Mouse (Mus musculus): ENCODE results near the gene Alb.
A peak's percentile ranks its signal among the peaks of the same experiment; 100 is the strongest.

Alb gene

GRCm38 (mm10) chr5:90492440-90492839, 31.7 kb downstream of the Alb start:
- peak; percentile 2 to 49 for DNase-seq (ENCODE audit: low spot score in 2 of 2)

GRCm38 (mm10) chr5:90494308-90494707, 33.6 kb downstream of the Alb start:
- no peak for DNase-seq (ENCODE audit: low spot score in 2 of 2)

- no peak for DNase-seq (ENCODE audit: low spot score in 2 of 2)
Measured at GRCm38 (mm10) chr5:90499509-90499908, 38.8 kb downstream of the Alb start.

DNA sequence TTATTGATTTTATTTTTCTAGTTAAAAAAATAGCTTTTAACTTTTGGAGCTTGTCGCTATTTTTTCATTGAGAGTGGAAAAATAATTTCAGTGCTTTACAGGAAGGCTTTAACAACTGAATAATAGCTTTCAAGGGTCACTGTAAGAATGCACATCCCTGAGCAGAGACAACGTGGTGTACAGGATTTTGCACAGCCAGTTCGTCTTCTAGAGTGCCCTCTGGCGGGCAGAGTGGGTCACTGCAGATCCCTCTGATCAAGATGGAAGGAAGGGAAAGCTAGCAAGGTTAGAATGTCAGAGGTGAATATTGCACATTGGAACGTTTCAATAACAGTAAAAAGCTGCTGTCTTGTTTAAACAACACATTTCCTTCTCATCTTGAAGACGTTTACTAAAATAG, 40.0 kb downstream of the Alb start:
- DNase-seq (ENCODE audit: low spot score in 2 of 2), result peak; percentile 37 to 69

DNA sequence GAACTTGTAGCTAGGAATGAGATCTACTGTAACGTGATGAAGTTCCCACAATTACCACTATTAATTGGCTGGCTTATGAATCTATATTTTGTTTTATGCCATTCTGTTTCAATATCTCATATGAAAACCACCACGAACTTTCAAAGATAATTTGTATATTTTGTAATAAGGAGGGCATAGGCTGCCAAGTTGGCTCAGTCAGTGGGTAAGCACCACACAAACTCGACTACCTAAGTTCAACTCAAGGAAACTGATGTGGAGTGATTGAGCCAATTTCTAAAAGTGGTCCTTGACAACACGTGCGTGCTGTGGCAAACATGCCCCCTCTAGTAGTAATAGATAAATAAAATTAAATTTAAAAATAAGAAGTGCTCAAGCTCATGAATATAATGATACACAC, 41.1 kb downstream of the Alb start:
- DNase-seq (ENCODE audit: low spot score in 2 of 2), result no peak

- DNase-seq (ENCODE audit: low spot score in 2 of 2), result no peak
Measured at GRCm38 (mm10) chr5:90504742-90505141, 44.0 kb downstream of the Alb start.

DNA sequence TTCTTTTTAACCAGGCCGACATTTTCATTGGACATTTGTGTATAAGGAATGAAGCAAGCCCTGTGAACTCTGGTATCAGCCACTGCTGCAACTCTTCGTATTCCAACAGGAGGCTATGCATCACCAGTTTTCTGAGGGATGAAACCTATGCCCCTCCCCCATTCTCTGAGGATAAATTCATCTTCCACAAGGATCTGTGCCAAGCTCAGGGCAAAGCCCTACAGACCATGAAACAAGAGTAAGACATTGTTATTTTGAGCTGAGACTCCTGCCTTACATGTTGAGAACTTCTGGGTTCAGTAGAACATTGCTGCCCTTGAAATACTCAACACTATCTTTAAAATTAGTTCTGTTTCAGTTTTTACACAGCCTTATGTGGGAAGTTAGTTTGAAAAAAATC, 45.8 kb downstream of the Alb start:
- no peak for DNase-seq (ENCODE audit: low spot score in 2 of 2)

GRCm38 (mm10) chr5:90507411-90507949, 46.8 kb downstream of the Alb start:
- DNase-seq (ENCODE audit: low spot score in 2 of 2), result no peak

GRCm38 (mm10) chr5:90509828-90510592, 49.3 kb downstream of the Alb start:
- no peak for DNase-seq (ENCODE audit: low spot score in 2 of 2)

DNA sequence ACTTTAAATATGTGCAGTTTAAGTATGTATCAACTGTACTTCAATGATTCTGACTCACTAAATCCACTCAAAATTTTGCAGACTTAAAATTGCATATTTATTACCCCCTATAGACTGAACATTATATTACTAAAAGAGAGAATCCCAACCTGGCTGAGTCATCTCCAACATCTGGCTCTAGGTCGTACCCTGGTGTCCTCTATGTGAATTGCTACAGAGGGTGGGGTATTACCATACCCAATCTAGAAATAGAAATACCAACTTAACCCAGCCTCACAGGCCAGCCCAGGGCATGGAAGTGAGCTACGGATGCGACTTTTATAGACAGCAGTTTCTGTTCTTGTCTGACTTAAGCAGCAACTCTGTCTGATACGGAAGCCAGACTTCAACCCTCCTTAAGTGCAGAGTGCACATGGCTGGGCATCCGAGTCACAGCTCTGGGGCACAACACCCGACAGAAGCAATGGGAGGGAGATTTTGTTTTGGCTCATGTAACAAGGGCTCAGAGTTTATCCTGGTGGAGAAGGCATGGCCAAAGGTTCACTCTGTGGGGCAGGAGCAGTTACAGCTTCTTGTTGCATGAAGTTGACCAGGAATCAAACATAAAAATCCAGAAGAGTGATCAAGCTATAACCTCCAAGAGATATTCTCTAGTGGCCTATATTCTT, 51.7 kb downstream of the Alb start:
- no peak for DNase-seq (ENCODE audit: low spot score in 2 of 2)

- no peak for DNase-seq (ENCODE audit: low spot score in 2 of 2)
Measured at GRCm38 (mm10) chr5:90515561-90515960, 54.9 kb downstream of the Alb start.

DNA sequence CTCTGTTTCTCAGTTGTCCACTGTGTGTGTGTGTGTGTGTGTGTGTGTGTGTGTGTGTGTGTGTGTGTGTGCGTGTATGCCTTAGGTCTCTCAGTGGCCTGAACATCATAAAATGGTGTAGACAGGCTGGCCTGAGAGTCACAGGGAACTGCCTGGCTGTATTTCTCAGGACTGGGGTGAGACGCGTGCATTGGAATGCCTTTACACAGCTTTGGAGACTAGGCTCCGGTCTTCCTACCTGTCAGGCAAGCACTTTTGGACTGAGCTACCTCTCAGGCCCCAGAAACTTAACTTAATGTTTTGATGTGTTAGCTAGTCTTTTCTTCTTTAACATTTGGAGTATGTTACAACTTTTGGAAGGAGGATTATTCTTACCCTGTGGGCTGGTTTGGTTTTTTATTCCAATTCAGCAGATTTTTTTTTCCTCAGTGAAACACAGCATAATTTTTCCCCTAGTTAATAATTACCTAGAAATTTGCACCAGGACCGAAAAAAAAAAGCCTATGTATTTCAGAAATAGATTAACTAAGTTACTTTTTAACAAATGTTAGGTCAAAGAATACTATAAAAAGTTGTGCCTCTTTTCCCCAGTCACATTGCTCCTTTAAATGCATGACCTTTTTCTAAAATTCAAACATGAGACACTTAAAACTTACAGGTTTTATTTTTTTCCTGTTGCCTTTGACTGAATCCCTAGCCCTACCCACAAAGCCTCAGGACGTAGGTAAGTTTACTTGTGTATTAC, 57.8 kb downstream of the Alb start, which contains the start of gene Afm:
Afm (plus strand) TSS at position 577 of the 745 bp plus-strand sequence.
- DNase-seq (ENCODE audit: low spot score in 2 of 2), result no peak

Measured in natural killer cell, adult 2 months (primary cell).